Mouse (Mus musculus) testis, adult 2 months (tissue): ENCODE data around the gene Ssbp4. TPM values are rescaled to one million over a fixed set of nuclear protein-coding genes. Genes with fewer than 3 reads are reported as not detected.
A peak's percentile ranks its signal among the peaks of the same experiment; 100 is the strongest.

Experiments
- H3K27ac ChIP-seq: fragments of 200-500 bp; 2 replicates; pipeline ENCODE4 v1.5.1; 2012; ENCODE audit warnings: low read depth, low read length; ENCODE audit not compliant: control insufficient read depth, insufficient read depth
- H3K27me3 ChIP-seq: fragments of 200-500 bp; 2 replicates; pipeline ENCODE4 v1.6.1; 2012; ENCODE audit warnings: mild to moderate bottlenecking, low read length, moderate library complexity; ENCODE audit not compliant: control insufficient read depth, insufficient read depth
- H3K36me3 ChIP-seq: fragments of 200-500 bp; 2 replicates; pipeline ENCODE4 v1.6.1; 2012; ENCODE audit warnings: mild to moderate bottlenecking, low read length; ENCODE audit not compliant: control insufficient read depth, insufficient read depth
- H3K4me1 ChIP-seq: fragments of 200-500 bp; 2 replicates; pipeline ENCODE4 v1.6.1; 2012; ENCODE audit warnings: low read length; ENCODE audit not compliant: control insufficient read depth, insufficient read depth
- H3K4me3 ChIP-seq: fragments of 200-500 bp; 2 replicates; pipeline ENCODE4 v1.5.1; 2012; ENCODE audit warnings: low read depth, mild to moderate bottlenecking, low read length, moderate library complexity, mixed read lengths; ENCODE audit not compliant: control insufficient read depth
- CTCF ChIP-seq: fragments of 200-500 bp; IDR thresholded peaks from 2 replicates; pipeline ENCODE4 v1.5.1; 2012; ENCODE audit warnings: low read depth, mild to moderate bottlenecking, inconsistent platforms, low read length, moderate library complexity; ENCODE audit not compliant: control insufficient read depth, insufficient read depth, insufficient replicate concordance
- POLR2A ChIP-seq: fragments of 200-500 bp; IDR thresholded peaks from 2 replicates; pipeline ENCODE4 v1.6.1; 2012; ENCODE audit warnings: low read depth, mild to moderate bottlenecking, inconsistent platforms, low read length, moderate library complexity; ENCODE audit not compliant: control insufficient read depth
- polyA plus RNA-seq: library from polyadenylated mRNA; depleted of rRNA; stranded (reverse); fragments of >200 nt; gene quantifications from 2 replicates; pipeline ENCODE4 v1.2.3, GENCODE M21; 2012

The Ssbp4 gene
- polyA plus RNA-seq, 1 experiment: 35.6 TPM

GRCm38 (mm10) chr8:70616645-70617044 lies 8.0 kb upstream of the Ssbp4 start:
- Histone ChIP-seq H3K4me3 (no peak overlapping the region), H3K4me1 (peaks cover 28% of the 10 kb centered on the region), H3K27ac (no peak overlapping the region), H3K27me3 (no peaks in the 10 kb centered on the region), H3K36me3 (no peaks in the 10 kb centered on the region)
- TF ChIP-seq CTCF: no peak
- no peak for TF ChIP-seq POLR2A

- no peaks in the 10 kb centered on the region for H3K27me3 ChIP-seq
- no peak within 1 kb of the TSS for H3K27ac ChIP-seq
- H3K4me1 ChIP-seq: peaks cover 29% of the 10 kb centered on the region
- no peak for TF ChIP-seq POLR2A
- TF ChIP-seq CTCF: no peak
- H3K4me3 ChIP-seq: no peak within 1 kb of the TSS
- no peaks in the 10 kb centered on the region for H3K36me3 ChIP-seq
Observed at GRCm38 (mm10) chr8:70615894-70616293, 7.2 kb upstream of the Ssbp4 start, which contains the start of gene Lrrc25. Gene Lrrc25 (plus strand): TSS chr8:70616155.

- no peaks in the 10 kb centered on the region for H3K36me3 ChIP-seq
- no peak overlapping the region for H3K27ac ChIP-seq
- no peak for TF ChIP-seq CTCF
- no peak for TF ChIP-seq POLR2A
- H3K4me3 ChIP-seq: no peak overlapping the region
- H3K4me1 ChIP-seq: peaks cover 30% of the 10 kb centered on the region
- H3K27me3 ChIP-seq: no peaks in the 10 kb centered on the region
Observed at GRCm38 (mm10) chr8:70615281-70615680, 6.6 kb upstream of the Ssbp4 start.

- no peak overlapping the region for H3K27ac ChIP-seq
- TF ChIP-seq CTCF (no peak), POLR2A (no peak)
Observed at GRCm38 (mm10) chr8:70614469-70614868, 5.8 kb upstream of the Ssbp4 start.

GRCm38 (mm10) chr8:70613763-70614162 lies 5.1 kb upstream of the Ssbp4 start:
- Histone ChIP-seq H3K27ac (no peak overlapping the region), H3K36me3 (no peaks in the 10 kb centered on the region), H3K27me3 (no peaks in the 10 kb centered on the region), H3K4me1 (peaks cover 35% of the 10 kb centered on the region), H3K4me3 (no peak overlapping the region)
- TF ChIP-seq CTCF (no peak), POLR2A (no peak)

More at GRCm38 (mm10) chr8:70614469-70614868, 5.8 kb upstream of the Ssbp4 start:
- Histone ChIP-seq H3K4me3 (no peak overlapping the region), H3K36me3 (no peaks in the 10 kb centered on the region), H3K4me1 (peaks cover 35% of the 10 kb centered on the region), H3K27me3 (no peaks in the 10 kb centered on the region)

GRCm38 (mm10) chr8:70611849-70612248 lies 3.2 kb upstream of the Ssbp4 start:
- no peak overlapping the region for H3K27ac ChIP-seq
- H3K4me1 ChIP-seq: peaks cover 37% of the 10 kb centered on the region
- H3K4me3 ChIP-seq: no peak overlapping the region

GRCm38 (mm10) chr8:70610796-70611771 lies 2.4 kb upstream of the Ssbp4 start:
- peak overlapping the region; percentile 55 for H3K4me3 ChIP-seq
- TF ChIP-seq POLR2A: peak; percentile 52; the same call in 1 of the 2 replicates
- peak; percentile 96 for TF ChIP-seq CTCF
- H3K36me3 ChIP-seq: no peaks in the 10 kb centered on the region
- peak overlapping the region; percentile 86 for H3K27ac ChIP-seq
- peaks cover 37% of the 10 kb centered on the region for H3K4me1 ChIP-seq
- H3K27me3 ChIP-seq: no peaks in the 10 kb centered on the region

More at GRCm38 (mm10) chr8:70611849-70612248, 3.2 kb upstream of the Ssbp4 start:
- Histone ChIP-seq H3K36me3 (no peaks in the 10 kb centered on the region), H3K27me3 (no peaks in the 10 kb centered on the region)
- peak; percentile 91; the same call in 1 of the 2 replicates for TF ChIP-seq CTCF
- no peak for TF ChIP-seq POLR2A
